Mouse (Mus musculus) mouse embryonic stem cell (cell line): ENCODE measurements around the gene Psmc3.
"Not testable (repeated sequence)": the region's sequence is repeated elsewhere in the genome, so short reads cannot be mapped to it uniquely, and the experiment has no call there.

Experiments
- in situ Hi-C, 2 experiments: fragments of 300-500 bp; cut with MboI; formaldehyde crosslinking; loops; 1 replicate in 1 of 2; 3 replicates in 1 of 2; pipeline ENCODE4 v1.14.3; 2019 to 2020; ENCODE audit warnings: low sequenced_read_pairs in 2 of 2, low pct_unique_long_range_greater_than_20kb in 1 of 2, mixed read lengths in 1 of 2; ENCODE audit not compliant: unreplicated experiment in 1 of 2

Psmc3 gene

DNA sequence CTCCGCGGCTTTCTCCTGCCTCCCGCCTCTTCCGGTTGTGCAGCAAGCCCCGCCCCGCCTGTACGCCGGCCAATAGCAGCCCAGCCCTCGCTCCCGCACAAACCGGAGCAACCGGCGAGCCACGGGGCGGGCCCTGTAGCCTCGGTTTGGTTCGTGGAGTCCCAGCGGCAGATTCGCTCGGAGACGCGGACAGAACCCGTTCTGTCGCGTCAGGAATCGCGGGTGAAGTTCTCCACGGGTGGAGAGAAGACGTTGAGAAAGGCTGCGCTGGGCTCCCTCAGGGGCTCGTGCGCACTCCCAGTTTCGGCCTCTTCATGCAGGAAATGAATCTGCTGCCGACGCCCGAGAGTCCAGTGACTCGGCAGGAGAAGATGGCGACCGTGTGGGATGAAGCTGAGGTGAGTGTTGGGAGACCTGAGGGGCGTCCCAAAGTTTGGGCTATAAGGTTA is at the start of gene Psmc3:
Psmc3 (plus strand) TSS at position 76 of the 449 bp plus-strand sequence.
- in situ Hi-C loops = no loop called here

DNA sequence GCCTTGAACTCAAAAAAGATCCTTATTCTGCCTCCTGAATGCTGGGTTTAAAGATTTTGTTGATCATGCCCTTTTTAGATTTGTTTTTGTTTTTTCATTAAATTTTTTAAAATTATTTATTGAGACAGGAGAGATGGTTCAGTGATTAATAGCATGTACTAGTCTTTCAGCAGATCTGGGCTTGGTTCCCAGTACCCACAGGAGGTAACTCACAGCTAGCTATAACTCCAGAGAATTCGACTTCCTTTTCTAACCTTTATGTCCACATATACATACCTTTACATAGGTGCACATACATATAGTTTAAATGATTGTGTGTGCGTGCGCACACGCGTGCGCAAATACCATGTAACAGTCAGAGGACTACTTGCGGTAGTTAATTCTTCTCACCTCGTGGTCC is 45.3 kb upstream of the Psmc3 start:
- in situ Hi-C loops = no loop called here

DNA sequence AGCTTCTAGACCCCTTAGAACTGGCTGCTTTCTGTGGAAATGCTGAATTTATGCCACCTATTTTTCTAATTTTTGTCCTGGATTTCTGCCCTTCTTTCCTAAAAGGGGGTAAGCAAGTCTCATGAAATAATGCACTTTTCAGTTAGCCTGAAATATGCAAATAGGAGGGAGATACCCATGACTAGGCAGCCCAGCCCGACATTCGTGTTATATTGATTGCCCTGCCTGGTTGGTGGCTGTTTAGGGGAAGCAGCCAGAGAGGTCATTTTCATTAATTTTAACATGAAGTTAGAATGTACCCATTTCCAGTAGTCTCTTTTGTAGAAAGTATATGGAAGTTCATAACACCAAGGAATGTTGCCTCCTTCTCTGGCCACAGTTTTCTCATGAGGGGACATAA is 39.9 kb upstream of the Psmc3 start:
- in situ Hi-C loops = no loop called here

DNA sequence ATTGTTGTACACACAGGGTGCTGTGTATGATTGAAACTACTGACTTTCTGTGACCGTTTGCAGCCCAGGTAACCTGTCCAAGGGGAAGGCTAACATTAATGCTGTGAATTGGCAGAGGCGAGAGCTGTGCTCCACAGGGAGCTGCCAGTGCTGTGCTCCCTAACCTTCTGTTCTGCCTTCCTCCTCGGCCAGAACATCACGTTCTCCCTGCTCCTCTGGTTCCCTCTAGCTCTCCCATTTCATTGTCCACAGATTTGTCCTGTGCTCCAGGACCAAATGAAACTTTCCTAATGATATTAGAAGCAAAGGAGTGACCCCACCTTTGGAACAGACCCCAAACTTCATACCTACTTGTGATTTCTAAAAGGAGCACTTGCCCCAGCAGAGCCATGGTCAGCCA is 38.4 kb upstream of the Psmc3 start:
- in situ Hi-C loops = no loop called here

DNA sequence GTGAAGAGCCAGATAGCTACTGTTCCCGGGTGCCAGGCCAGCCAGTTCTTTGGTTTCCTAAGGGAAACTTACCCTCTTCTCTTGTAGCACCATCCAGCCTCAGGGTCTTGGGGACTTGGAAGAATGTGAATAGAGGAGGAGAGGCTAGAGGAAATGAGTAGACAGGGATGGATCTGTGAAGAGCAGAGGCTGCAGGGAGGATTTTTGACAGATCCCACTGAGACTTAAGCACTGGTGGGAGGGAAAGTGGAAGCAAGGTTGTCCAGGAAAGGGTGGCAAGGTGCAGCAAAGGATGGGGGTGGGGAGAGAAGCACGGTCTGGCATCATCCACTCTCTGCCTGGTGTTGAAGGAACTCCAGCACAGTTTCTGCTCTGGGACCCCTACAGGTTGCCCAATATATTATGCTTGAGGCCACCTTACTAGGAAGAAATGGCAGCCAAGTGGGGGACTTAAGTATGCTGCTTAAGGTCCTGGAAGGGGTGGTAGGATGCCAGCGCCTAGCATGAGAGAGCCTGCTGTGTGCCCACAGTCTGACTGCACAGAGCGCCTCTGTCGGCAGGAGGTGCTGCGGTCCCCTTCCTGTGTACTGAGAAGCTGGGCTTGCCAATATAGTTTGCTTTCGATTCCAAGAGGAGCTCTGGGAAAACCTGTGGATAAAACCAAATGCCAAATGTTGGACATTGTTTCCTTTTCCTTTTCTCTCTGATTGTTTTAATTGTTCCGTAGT is 35.6 kb upstream of the Psmc3 start:
- in situ Hi-C loops = no loop called here

DNA sequence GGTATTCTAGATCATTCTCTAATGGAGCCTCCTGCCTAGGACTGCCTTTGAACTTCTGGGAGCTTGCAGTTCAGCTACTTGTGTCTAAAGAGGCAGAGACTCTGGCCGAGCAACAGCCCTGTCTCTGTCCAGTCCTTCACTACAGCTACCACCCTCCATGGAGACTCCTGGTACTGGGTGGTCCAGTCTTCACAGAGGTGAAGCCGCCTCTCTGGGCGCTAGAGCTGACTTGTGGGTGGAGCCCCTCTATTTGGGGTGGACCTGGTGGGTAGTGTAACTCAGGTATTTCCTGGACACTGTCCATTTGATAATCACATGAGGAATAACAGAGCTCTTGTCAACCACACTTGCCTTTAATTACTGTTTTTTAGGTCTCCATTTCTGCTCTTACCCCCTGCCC is 33.9 kb upstream of the Psmc3 start:
- in situ Hi-C loops = no loop called here

DNA sequence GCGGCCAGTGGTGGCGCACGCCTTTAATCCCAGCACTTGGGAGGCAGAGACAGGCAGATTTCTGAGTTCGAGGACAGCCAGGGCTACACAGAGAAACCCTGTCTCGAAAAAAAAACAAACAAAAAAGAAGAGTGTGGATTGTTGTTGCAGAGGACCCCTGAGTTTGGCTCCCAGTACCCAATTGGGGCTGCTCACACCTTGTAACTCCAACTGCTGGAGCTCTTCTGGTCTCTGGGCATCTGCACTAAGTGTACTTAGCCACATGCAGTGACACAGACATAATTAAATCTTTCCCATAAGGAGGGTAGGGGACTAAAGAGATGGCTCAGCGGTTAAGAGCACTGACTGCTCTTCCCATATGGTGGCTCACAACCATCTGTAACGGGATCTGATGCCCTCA is 31.5 kb upstream of the Psmc3 start:
- in situ Hi-C loops = not testable (repeated sequence)

DNA sequence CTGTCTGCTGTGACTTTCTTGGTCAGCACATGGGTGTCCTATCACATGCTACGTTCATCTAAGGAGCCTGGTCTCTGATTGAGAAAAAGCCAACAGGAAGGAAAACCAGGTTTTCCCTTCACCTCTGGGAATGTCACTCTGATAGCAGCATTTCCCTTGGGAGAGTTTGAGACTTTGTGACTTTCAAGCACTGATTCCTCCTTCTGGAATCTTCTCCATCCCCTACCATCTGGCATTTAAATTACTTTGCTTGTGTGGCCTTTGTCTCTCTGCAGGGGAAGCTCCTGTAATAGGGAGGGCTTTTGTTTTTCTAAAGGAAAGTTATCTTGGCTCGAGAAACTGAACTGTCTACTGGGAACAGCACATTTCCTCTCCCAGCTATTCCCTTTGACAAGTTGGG is 30.7 kb upstream of the Psmc3 start:
- in situ Hi-C loops = no loop called here

DNA sequence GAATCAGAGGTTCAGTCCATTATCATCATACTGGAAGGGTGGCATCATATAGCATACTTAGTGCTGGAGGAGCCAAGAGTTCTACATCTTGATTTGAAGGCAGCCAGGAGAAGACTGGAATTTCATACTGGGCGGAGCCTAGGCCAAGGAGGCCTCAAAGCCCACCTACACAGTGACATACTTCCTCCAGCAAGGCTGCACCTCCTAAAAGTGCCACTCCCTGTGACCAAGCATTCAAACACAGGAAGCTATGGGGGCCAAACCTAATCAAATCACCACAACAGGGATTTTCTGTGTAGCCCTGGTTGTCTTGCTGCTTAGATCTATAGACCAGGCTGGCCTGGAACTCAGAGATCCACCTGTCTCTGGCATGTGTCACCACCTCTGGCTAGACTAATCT is 29.9 kb upstream of the Psmc3 start:
- in situ Hi-C loops = no loop called here

DNA sequence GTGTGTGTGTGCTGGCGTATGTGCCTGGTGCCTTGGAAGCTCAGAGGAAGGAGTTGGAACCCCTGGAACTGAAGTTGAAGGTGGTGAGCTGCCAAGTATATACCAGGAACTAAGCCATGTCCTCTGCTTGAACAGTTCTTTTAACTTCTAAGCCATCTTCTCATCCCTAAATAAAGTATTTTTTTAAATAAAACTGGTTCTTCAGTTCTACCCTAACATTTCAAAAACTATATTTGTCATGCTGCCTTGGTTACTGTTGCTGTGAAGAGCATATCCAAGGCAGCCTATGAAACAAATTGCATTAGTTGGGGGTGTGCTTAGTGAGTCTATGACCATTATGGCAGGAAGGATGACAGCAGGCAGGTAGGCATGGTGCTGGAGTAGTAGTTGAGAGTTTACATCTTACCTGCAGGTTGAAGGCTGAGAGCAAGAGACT is 28.7 kb upstream of the Psmc3 start:
- in situ Hi-C loops = no loop called here

DNA sequence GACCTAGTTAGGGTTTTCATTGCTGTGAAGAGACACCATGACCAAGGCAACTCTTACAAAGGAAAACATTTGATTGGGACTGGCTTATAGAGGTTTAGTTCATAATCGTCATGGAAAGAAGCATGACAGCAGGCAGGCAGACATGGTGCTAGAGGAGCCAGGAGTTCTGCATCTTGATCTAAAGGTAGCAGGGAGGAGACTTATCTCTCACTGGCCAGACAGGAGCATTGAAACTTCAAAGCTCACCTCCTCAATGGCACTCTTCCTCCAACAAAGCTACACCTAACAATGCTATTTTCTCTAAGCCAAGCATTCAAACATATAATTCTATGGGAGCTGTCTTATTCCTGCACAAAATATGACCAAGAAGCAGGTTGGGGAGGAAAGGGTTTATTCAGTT is 27.3 kb upstream of the Psmc3 start:
- in situ Hi-C loops = no loop called here

DNA sequence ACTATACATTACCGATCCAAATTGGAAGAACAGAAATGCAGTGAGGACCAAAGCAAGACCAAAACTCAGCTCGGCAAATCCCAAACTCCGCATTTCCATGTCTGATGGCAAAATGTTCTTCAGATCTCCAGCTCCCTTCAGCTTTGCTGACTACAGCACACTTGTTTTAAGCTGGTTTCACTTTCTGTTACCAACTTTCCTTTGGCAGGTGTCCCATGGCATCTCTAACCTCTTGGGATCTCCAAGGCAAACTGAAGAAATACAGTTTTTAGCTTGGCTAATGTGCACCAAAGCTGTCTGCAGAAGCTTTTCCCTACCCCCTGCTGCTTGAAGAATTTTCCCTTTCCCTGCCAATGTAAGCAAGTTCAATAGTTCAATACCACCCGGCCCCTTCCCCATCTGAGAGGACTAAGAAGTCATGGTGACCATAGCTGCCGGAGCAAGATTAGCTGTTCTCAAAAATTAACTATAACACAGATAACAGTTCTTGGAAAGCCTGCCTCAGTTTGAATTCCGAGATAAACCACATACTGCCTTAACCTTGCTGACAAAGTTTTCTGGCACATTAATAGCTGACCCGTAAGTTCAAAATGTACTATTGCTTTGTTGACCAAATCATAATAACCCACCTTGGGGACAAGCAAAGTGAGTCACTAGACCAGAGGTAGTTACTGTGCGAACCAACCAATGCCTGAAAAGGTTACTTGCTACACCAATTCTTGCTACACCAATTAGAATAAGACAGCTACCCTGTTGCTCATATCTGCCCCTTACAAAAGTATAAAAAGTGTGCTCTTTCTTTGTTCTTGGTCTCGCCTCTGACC is 26.2 kb upstream of the Psmc3 start:
- in situ Hi-C loops = no loop called here

DNA sequence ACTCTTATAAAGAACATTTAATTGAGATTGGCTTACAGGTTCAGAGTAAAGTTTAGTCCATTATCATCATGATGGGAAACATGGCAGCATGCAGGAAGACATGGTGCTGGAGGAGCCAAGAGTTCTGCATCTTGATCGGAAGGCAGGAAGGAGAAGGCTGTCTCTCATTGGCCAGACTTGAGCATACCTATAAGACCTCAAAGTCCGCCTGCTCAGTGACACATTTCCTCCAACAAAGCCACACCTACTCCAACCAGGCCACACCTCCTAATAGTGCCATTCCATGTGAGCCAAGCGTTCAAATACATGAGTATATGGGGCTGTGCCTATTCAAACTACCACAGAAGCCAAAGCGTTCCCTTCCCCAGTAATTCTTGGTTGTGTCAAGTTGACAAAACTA is 22.6 kb upstream of the Psmc3 start:
- in situ Hi-C loops = loop anchor here in 1 of 2 experiments (5.0 kb wide), 1 partner anchor 66 kb away; no protein-coding TSS in a partner anchor

DNA sequence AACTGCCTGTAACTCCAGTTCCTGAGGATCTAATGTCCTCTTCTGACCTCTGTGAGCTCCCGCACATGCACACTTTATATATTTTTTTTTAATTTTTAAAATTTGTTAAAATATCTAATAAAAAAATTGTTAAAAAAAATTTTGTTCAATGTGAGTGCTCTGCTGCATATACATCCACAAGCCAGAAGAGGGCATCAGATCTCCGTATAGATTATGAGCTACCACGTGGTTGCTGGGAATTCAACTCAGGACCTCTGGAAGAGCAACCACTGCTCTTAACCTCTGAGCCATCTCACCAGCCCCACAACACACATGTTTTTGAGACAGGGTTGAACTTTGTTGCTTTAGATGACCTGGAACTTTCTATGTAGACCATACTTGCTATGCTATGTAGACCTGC is 20.8 kb upstream of the Psmc3 start:
- in situ Hi-C loops = loop anchor here in 1 of 2 experiments (5.0 kb wide), 1 partner anchor 64 kb away; no protein-coding TSS in a partner anchor

DNA sequence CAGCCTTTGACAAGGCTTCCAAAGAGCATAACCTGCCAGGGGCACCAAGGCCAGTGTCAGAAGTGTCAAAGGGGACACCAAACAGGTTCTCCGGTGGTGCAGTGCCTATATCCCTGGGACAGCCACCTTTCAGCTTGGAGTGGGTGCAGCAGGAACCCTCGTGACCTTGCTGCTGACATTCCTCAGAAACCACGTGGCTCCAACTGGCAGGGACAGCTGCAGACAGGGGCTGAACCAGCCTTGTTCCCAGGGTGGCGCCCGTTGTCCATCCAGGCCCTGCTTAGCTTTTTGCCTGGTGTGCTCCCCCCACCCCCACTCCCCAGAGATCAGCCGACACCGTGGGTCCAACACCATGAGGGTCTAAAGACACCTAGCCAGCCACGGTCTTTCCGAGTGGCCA is 18.4 kb upstream of the Psmc3 start, which contains the start of gene Rapsn:
Rapsn (plus strand) TSS at position 236 of the 400 bp plus-strand sequence.
- in situ Hi-C loops = no loop called here

DNA sequence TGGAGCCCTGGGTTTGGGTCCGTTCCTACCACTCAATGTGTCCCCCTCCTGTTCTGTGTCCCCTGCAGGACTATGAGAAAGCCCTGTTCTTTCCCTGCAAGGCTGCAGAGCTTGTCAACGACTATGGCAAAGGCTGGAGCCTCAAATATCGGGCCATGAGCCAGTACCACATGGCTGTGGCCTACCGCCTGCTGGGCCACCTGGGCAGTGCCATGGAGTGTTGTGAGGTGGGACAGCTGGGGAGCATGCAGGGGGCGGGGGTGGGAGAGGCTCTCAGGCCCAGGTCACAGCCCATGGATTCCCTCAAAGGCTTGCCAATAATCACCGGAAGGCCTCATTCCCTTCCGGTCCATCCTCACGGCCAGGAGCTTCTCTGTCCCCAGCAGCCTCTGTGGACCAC is 12.0 kb upstream of the Psmc3 start:
- in situ Hi-C loops = loop anchor here in 1 of 2 experiments (5.0 kb wide), 1 partner anchor 56 kb away; no protein-coding TSS in a partner anchor

DNA sequence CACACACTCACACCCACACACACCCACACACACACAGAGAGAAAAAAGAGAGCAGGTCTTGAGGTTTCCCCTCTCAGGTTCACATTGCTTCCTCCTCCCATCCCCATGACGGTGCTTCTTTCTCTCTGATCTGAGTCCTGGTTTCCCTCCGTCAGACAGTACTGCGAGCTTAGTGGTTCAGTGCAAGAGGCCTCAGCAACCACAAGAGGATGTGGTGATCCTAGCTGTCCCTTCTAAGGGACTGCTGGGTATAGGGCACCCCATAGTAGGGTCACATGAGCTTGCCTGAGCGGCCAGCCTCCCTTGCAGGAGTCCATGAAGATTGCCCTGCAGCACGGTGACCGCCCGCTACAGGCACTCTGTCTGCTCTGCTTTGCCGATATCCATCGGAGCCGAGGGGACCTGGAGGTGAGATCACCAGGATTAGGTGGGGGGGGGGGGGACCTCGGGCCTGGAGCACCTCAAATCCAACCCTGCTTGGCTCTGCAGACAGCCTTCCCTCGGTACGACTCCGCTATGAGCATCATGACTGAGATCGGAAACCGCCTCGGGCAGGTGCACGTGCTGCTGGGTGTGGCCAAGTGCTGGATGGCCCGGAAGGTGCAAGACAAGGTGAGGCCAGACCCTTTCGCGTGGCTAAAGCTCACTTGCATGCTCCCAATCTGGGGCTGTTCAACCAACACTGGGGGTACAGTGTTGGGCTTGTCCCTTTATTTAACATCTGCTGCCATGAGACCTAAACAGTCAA is 11.0 kb upstream of the Psmc3 start:
- in situ Hi-C loops = loop anchor here in 1 of 2 experiments (5.0 kb wide), 1 partner anchor 54 kb away; no protein-coding TSS in a partner anchor

DNA sequence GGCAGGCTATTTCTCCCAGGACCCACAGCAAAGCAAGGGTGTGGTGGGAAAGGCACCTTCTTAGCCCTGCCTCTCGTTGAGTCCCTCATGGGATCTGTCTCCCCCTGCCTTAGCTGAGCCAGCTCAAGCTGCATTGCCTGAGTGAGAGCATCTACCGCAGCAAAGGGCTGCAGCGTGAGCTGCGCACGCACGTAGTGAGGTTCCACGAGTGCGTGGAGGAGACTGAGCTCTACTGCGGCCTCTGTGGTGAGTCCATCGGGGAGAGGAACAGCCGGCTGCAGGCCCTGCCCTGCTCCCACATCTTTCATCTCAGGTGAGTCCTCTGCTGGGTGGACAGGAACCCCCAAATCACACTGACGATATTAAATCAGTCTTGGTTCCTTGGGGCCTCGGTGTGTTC is 9.1 kb upstream of the Psmc3 start:
- in situ Hi-C loops = loop anchor here in 1 of 2 experiments (5.0 kb wide), 1 partner anchor 53 kb away; no protein-coding TSS in a partner anchor

DNA sequence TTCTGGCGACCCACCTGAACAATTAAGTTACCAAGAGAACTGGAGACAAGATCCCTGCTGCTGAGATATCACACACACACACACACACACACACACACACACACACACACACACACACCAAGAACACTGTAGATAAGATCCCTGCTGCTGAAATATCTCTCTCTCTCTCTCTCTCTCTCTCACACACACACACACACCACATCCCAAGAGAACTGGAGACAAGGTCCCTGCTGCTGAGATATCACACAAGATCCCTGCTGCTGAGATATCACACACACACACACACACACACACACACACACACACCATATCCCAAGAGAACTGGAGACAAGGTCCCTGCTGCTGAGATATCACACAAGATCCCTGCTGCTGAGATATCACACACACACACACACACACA is 8.0 kb upstream of the Psmc3 start:
- in situ Hi-C loops = not testable (repeated sequence)
